Mouse (Mus musculus) CD4-positive, CD25-positive, alpha-beta regulatory T cell, adult 2 months (primary cell): ENCODE measurements around the gene Rhd.
"Not testable (repeated sequence)": the region's sequence is repeated elsewhere in the genome, so short reads cannot be mapped to it uniquely, and the experiment has no call there.

ENCODE experiments used
- DNase-seq: peaks from one replicate; pipeline ENCODE4 v3.0.0-alpha.2; 2012; ENCODE audit warnings: low read depth, low spot score

Rhd gene

DNA sequence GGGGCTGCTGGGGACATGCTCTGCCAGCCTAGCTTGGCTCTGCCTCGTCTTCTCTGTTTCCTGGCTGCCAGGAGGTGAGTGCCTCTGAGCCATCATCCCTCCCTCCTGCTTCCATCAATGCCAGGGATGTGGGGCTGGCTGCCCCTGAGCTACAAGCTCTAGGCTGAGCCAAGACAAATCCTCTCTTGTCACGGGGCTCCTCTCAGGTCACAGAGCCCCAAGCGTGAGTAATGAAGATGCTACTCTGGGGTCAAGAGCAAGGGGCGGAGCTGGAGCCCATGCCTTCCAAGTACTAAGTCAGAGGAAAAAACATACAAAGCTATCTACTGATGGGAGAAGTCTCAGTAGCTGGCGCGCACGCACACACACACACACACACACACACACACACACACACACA, 38.7 kb downstream of the Rhd start:
- DNase-seq: no peak

DNA sequence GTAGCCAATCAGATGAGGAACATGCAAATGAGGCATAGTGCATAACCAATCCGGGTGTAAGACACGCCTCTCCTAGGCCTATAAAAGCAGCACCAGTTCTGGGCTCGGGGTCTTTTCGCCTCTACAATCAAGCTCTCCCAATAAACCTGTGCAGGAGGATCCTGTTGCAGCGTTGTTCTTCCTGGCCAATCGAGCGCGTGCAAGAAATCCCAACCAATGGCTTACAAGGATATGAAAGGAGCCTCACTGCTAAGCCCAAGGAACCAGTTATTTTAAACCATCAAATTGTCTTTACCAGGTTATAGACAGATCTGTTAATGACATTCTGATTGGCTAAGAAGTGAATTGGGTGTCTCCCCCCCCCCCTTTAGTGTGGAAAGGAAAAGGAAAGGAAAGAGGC, 47.1 kb downstream of the Rhd start:
- DNase-seq: not testable (repeated sequence)

DNA sequence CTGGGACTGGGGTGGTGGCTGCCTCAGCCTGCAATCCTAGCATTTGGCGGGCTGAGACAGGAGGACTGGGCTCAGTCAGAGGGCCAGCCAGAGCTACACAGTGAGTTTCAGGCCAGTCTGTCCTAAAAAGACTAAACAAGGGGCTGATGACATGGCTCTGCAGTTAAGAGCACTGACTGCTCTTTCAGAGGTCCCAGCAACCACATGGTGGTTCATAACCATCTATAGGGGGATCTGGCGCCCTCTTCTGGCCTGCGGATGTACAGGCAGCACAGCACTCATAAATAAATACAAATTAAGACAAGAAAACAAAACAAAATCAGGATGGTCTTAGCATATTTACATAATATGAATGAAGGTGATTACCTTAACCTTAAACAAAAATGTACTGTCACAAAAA, 49.1 kb downstream of the Rhd start:
- peak; percentile 91 for DNase-seq

DNA sequence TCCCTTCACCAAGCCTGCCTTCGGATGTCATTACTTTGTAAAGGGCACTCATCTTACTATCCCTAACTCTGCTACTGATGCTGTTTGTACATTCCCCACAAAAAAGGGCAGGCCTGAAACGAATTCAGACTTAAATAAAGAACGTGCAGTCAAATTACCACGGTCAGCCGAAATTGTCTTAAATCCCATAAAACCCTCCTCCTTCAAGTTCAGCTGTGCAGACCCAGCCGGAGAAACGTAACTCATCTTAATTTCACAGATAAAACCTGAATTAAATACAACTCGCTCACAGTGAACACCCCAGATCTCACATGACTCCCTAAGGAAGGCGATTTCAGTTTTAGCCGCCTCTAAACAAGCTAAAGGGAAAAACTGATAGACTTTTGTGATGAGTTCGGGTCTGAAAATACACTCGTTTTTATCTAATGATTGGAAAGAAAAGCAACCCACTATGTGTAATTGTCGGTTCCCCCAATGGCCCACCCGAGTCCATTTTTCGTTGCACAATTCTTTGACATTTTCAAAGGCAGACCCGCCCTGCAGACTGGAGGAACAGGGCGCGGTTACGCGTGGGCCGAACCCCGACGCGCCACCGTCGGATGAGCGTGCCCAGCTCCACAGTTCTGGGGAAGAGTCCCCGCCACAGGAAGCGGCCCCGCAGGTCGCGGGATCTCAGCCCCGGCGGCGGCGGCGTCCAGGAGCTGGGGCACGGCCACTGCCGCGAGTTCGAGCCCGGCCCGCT, 50.0 kb downstream of the Rhd start:
- no peak for DNase-seq

DNA sequence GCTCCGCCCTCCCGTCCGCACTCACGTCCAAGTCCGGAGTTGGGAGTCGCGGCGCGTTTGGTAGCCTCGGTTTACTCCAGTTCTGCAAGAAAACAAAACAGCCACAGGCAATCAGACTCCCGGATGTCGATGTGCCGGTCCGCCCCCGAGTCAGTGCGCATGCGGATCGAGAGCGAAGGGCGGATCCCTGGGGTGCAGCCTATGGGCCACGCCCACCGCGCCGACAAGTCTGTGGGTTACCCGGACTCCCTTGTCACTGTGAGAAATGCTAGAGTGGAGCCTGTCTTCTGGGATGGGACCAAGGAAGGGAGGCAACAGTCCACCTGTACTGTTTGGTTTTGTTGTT, 50.5 kb downstream of the Rhd start, which contains the start of gene Tmem50a:
Gene Tmem50a, minus strand, starts transcription at position 161 of the 346 bp plus-strand sequence.
- peak; percentile 99 for DNase-seq

DNA sequence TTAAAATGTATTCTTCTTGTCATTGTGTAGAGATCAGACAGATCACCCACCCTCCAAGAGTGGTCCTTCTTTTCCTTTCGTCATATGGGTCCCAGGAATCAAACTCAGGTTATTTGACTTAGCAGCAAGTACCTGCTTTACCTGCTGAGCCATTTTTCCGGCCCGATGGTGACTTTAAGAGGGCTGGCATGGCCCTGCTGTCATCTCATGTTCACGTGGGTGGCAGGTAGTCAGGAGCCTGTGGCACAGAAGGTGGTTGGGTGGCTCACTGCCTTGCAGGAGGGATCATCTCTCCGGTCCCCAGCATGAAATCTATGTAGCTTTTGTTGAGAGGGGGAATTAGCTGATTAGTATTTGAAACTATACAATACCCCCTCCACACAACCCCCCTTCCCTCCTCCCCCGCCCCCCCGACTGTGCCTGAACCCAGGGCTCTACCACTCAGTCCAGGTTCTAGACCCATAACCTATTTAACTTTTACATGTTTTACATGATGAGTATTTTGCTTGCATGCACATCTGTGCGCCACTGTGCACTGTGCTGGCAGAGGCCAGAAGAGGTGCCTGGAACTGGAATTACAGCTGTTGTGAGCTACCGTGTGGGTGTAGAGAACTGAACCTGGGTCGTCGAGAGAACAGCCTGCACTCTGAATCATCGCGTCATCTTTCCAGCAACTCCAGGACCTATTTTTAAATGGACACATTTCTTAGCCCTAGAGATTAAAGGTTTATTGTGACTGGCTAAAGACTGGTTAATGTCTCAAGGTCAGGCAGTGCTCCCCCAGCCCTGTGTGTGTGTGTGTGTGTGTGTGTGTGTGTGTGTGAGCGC, 51.1 kb downstream of the Rhd start:
- DNase-seq: peak; percentile 57

DNA sequence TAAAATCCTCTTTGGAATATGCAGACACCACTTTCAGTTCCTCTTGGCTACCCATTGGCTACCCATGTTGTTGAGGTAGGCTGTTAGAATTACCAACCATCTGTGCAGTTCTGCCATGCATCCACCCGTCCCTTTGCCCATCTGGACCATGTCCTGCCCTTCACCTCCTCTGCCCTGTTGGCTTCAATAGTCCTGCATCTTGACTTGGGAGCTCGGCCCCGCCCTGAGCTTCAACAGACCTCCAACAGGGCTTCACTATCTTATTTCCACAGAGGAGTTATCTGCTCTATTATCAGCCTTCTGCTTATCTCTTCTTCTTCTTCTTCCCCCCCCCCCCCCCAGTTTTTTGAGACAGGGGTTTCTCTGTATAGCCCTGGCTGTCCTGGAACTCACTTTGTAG, 52.9 kb downstream of the Rhd start:
- no peak for DNase-seq

DNA sequence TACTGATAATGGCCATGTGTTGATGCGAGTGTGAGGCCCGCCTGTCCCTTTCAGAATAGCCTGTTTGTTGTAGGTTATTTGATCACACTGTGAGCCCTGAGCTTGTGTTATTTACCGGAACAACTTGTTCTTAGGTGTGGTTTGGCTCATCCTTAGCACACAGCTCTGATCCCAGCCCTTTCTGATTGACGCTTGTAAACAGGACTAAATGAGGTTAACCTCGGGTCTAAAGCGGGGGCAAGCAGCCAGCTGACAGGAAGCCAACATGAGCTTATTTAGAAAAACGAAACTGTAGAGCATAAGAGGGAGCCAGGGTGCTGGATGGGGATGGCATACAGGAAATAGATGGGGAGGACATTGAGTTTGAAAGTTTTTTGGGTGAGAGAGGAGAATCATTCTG, 54.0 kb downstream of the Rhd start:
- DNase-seq: peak; percentile 81

DNA sequence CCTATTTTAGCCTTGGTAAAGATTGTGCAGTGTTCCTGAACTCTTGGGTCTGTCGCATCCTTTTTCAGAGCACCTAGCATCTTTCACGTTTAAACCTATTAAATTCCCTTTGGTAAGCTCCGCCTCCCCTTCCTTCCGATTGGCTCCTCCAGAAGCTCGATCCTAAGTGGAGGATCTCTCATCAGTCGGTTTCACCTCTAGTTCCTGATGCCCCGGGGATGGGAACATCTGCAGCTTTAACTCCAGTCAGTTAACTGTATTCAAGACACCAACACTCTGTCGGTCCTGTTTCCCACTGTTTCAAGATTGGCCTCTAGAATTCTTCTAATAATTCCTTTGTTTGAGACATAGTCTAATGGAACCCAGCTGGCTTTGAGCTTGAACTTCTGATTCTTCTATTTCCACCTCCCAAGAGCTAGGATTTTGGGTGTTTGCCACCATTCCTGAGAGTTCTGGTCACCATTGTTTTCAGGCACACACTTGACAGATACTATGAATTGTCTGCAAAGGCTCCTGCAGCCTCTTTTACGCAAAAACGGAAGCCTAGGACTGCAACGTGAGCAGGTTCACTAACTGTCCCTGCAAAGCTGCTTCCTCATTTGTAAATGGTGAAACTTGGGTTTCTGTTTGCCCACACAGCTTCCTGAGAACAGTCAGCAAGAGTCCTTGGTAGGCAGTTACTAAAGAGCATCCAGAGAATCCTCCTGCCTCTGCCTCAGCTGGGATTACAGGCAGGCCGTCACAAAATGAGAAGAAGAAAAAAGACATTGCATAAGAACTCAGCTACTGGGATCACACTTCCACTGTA, 55.6 kb downstream of the Rhd start:
- peak; percentile 75 for DNase-seq

DNA sequence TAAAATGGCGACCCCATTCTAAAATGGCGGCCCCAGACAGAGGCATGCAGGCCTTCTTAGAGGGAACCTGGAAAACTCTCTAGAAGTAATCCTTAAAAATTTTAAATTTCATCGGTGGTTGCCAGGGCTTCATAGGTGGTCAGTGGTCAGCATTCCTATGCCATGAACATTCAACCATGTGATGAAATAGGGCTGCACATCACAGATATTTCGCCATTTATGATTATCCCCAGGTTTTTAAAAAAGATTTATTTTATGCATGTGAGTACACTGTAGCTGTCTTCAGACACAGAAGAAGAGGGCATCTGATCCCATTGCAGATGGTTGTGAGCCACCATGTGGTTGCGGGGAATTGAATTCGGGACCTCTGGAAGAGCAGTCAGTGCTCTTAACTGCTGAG, 56.3 kb downstream of the Rhd start:
- DNase-seq: no peak

DNA sequence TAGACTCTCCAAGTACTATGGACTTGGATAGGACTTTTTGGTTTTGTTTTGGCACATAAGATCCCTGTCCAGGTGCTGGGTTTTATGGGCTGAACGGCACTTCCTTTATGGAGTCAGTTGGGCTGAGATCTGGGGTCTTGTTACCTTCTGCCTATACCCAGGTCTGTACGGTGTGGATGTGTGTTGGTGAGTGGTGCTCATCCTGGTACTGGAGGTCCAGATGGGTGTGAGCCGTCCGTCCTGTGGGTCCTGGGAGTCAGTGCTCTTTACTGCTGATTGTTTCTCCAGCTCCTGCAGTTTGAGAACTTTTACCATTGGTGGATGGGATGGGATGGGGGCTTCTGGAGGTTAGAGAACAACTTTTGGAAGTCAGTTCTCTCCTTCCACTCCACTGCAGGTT, 57.4 kb downstream of the Rhd start:
- DNase-seq: no peak

DNA sequence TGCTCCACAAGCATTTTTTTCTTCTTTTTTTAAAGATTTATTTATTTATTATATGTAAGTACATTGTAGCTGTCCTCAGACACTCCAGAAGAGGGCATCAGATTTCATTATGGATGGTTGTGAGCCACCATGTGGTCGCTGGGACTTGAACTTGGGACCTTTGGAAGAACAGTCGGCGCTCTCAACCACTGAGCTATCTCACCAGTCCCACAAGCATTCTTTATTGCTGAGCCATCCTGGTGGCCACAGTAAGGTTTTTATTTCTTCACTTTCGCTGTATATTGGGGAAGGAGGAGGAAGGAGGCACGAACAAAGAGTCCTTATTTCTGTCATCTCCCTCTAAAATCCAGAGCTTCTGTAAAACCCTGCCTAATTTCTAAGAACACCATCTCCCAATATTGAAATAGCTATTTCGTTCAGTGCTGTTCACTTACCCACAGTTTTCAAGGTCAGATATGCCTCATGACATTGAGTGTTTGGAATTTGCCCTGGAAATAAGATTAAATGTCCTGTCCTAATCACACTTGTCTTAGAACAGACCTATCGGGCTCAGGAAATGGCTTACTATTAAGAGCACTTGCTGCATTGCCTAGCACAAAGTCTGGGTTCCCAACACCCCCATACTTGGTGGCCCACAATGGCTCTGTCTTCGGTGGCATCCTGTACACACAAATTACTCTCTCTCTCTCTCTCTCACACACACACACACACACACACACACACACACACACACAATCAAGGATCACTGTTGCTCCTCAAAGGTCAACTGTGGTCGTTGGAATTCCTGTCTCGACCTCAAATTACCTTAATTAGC, 58.0 kb downstream of the Rhd start:
- peak; percentile 53 for DNase-seq

DNA sequence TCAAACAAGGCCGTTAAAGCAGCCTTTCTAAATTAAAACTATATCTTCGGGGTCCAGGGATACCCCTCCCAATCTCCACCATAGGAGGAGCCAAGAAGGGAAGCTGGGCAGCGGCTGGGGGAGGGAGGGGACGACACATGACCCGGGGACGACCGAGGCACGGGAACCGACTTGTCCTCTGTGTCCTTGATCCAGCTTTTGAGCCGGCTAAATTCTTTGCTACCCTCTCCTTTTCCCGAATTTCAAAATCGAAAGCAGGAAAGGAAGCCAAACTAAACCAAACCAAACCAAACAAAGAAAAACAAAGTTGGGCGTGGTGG, 58.5 kb downstream of the Rhd start:
- peak; percentile 64 for DNase-seq

DNA sequence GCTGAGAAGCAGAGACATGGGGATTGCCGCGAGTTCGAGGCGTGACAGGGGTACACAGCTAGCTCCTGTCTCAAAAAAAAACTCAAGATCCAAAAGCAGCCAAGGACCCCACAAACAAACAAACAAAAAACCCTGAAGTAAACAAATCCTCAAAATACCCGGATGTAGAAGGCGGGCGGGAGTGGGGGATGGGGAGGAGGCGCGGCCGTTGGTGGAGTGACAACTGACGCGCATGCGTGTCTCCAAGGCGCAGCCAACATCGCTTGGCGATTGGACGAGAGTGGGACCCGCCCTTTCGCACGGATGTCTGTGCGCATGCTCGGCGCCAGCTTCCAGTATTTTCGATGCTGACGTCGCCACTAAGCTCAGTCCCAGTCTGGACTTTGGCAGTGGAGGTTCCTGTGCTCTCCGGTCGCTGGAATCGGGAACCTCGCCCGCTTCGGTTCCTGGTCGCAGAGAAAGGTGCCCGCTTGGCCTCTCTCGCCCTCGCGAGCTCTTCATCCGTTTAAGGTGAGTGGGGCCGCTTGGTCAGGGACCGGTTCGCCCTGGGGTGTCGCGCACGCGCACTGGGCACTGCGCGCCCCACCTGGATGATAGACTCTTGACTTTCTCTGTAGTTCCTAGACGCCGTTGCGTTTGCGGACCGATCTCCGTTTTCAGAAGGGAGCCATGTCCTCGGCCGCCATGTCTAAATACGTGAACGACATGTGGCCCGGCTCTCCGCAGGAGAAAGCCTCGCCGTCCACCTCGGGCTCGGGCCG, 59.1 kb downstream of the Rhd start, which contains the start of gene Rsrp1:
Gene Rsrp1, plus strand, starts transcription at position 335 of the 761 bp plus-strand sequence.
- DNase-seq: peak; percentile 99

DNA sequence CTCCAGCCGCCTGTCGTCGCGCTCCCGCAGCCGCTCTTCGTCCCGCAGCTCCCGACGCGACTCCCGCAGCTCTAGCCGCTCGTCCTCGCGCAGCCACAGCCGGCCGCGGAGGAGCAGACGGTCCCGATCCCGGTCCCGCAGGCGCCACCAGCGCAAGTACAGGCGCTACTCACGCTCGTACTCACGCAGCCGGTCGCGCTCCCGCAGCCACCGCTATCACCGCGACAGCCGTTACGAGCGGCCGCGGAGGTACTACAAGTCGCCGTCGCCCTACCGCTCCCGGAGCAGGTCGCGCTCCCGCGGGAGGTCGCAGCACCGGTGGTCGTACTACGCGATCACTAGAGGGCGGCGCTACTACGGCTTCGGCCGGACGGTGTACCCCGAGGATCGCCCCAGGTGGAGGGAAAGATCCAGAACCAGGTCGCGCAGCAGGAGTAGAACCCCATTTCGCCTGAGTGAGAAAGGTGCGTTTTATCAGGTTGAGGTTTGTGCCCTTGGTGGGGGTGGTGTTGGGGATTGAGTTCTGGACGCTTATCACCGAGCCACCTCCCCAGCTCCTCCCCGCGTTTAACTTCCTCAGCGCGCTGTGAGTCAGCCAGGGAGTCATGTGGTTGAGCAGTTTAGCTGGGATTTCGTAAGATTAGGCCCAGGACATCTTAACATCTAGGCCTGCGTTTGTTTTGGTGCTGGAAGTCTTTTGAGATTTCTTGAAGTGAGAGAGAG, 59.8 kb downstream of the Rhd start:
- peak; percentile 81 for DNase-seq

DNA sequence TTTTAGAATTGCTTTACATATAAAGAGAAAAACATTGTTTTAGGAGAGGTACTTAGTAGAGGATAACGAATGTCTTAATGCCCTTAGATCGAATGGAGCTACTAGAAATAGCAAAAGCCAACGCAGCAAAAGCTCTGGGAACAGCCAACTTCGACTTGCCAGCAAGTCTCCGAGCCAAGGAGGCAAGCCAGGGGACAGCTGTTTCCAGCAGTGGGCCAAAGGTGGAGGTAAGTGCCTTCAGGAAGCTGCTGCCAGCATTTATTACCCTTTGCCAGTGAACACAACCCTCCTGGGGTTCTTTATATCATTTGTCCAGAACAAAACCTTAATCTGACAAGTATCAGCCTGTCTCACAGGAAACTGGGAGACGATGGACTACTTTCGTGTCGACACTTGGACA, 60.9 kb downstream of the Rhd start:
- peak; percentile 32 for DNase-seq

DNA sequence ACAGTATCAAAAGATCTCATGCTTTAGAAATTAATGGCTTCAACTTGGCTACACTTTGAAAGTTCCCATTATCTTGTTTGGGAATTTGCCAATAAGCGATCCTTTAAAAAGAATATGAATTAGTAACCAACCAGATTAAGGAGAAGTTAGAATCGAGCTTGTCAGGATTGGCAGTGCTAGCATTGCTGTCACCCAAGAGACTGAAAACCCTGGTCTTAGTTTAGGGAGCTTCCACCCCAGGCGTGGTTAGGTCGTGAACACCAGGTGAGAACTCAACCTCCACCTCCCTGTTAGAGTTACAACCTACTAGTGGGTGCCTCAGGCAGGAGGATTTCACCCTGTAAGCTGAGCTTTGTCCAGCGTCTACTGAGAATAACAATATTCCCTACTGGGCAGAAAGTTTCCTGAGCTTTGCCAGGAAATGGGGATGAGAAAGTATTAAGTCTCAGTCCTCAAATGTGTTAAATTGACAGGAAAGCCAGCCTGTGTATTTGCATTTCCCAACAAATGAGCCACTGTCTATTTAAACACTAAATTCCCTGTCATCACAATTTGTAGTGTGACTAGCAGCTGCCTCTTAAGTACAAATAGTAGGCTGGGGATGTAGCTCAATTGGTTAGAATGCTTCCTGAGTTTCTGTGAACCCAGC, 63.6 kb downstream of the Rhd start:
- peak; percentile 47 for DNase-seq

DNA sequence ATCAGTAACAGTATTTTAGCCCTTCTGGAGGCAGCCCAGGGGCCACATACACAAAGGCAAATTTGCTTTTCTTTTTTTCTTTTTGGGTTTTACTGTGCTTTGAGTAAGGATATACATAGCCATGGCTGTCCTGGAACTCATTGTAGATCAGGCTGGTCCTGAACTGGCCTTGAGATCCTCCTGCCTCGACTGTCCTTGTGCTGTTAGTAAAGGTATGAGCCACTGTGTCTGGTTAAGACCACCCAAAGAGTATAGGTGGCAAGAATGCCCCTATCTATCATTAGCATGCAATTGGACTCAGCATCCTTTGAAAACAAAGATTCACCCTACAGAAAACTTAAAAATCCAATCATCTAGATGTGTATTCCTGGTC, 64.1 kb downstream of the Rhd start:
- DNase-seq: no peak

DNA sequence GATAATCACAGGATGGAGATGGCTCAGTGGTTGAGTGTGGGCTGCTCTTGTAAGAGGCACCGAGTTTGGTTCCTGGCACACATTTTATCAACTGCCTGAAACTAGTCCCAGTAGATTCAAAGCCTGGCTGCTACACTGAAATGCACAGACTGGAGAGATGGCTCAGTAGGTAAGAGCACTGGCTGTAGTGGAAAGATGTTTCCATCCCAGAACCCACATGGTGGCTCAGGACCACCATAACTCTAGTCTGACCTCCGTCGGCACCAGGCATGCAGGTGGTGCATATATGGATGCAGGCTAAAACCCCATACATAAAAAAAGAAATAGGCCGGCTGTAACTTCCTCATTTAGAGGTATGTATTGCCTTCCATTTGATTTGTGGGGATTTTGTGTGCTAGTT, 65.2 kb downstream of the Rhd start:
- peak; percentile 40 for DNase-seq

DNA sequence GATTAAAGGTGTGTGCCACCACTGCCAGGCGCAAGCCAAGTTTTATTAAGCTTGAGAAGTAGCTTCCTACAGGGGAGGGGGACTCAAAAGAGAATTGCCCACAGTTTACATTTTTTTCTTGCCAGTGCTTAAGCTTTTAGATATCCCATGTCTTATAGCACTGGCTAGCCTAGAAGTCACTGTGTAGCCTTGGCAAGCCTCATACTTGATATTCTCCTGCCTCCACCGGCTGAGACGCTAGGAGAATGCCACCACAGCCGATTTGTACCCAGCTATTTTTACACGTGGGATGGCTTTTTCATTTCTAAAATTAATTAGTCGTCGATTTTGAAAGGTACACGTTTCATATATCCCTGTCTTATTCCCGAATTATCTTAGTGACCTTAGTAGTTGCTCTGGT, 65.9 kb downstream of the Rhd start:
- no peak for DNase-seq
